Mouse (Mus musculus) activated CD4-positive, CD25-positive, alpha-beta regulatory T cell, adult 4 months (primary cell): Measurements from ENCODE around the gene Vstm4. TPM values are rescaled to one million over a fixed set of nuclear protein-coding genes. Genes with fewer than 3 reads are reported as not detected.

Experiments
- ATAC-seq: one replicate; pipeline ENCODE4 v1.8.0; 2017
- polyA plus RNA-seq, 2 experiments: library from polyadenylated mRNA; unstranded; fragments of 100-300 nt; shearing (Covaris generic); gene quantifications; one replicate each; pipeline ENCODE4 v1.2.1; 2017

Gene Vstm4
- under 1 TPM in 1 of 2 experiments, not detected in 1; 0.24 TPM for polyA plus RNA-seq

- ATAC-seq = no peak
Measured at GRCm38 (mm10) chr14:32856681-32857328, at the start of gene Vstm4. TSS of gene Vstm4 (plus strand) at chr14:32856756.

- no peak for ATAC-seq
Measured at GRCm38 (mm10) chr14:32810111-32810510, 46.4 kb upstream of the Vstm4 start.

- no peak for ATAC-seq
Measured at GRCm38 (mm10) chr14:32812429-32812828, 44.1 kb upstream of the Vstm4 start.

GRCm38 (mm10) chr14:32814961-32815360 lies 41.6 kb upstream of the Vstm4 start:
- ATAC-seq = no peak

GRCm38 (mm10) chr14:32816533-32816932 lies 40.0 kb upstream of the Vstm4 start:
- ATAC-seq = no peak

GRCm38 (mm10) chr14:32817258-32817657 lies 39.3 kb upstream of the Vstm4 start:
- ATAC-seq = no peak

GRCm38 (mm10) chr14:32819297-32819696 lies 37.3 kb upstream of the Vstm4 start:
- ATAC-seq = no peak

- ATAC-seq = no peak
Measured at GRCm38 (mm10) chr14:32822812-32823211, 33.7 kb upstream of the Vstm4 start.

GRCm38 (mm10) chr14:32823861-32824260 lies 32.7 kb upstream of the Vstm4 start:
- no peak for ATAC-seq

- ATAC-seq = no peak
Measured at GRCm38 (mm10) chr14:32824267-32825150, 32.0 kb upstream of the Vstm4 start.

- no peak for ATAC-seq
Measured at GRCm38 (mm10) chr14:32825426-32826032, 31.0 kb upstream of the Vstm4 start.

- no peak for ATAC-seq
Measured at GRCm38 (mm10) chr14:32827165-32827564, 29.4 kb upstream of the Vstm4 start.

GRCm38 (mm10) chr14:32827994-32828650 lies 28.4 kb upstream of the Vstm4 start:
- no peak for ATAC-seq

GRCm38 (mm10) chr14:32833847-32834246 lies 22.7 kb upstream of the Vstm4 start, which contains the start of gene Fam170b:
TSS of gene Fam170b (plus strand) at chr14:32833962.
- ATAC-seq = no peak

GRCm38 (mm10) chr14:32835181-32835580 lies 21.4 kb upstream of the Vstm4 start:
- ATAC-seq = no peak

- no peak for ATAC-seq
Measured at GRCm38 (mm10) chr14:32835596-32835995, 21.0 kb upstream of the Vstm4 start.

GRCm38 (mm10) chr14:32836191-32836590 lies 20.4 kb upstream of the Vstm4 start:
- no peak for ATAC-seq

- no peak for ATAC-seq
Measured at GRCm38 (mm10) chr14:32842052-32842451, 14.5 kb upstream of the Vstm4 start.

GRCm38 (mm10) chr14:32854059-32854458 lies 2.5 kb upstream of the Vstm4 start:
- no peak for ATAC-seq

GRCm38 (mm10) chr14:32856246-32856645 lies 310 bp upstream of the Vstm4 start:
- ATAC-seq = no peak

GRCm38 (mm10) chr14:32858361-32858760 lies 1.8 kb downstream of the Vstm4 start:
- ATAC-seq = no peak

- ATAC-seq = no peak
Measured at GRCm38 (mm10) chr14:32858941-32859510, 2.5 kb downstream of the Vstm4 start.
